Mouse (Mus musculus) ovary, postnatal 14 days (tissue): Measurements from ENCODE around the gene Il16.

Experiments
- DNase-seq: peaks from one replicate; pipeline ENCODE4 v3.0.0; 2022; ENCODE audit warnings: low spot score

The Il16 gene

DNA sequence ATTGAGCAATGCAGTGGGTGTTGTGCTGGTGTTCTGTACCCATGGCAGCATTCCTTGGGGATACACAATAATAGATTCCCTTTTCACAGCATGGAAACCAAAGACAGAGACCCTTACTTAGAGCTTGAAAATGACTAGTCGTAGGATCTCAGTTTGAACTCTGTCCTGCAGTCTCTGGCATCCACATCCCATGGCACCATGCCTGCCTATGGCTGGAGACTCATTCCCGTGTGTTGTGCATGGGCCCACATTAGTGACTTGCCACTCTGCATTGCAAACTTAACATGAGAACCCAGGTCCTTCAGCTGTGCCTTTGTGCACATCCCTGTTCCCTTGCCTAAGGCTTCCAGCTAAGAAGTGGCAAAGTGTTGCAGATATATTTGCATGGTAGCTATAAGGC lies 100.8 kb downstream of the Il16 start:
- DNase-seq: no peak

DNA sequence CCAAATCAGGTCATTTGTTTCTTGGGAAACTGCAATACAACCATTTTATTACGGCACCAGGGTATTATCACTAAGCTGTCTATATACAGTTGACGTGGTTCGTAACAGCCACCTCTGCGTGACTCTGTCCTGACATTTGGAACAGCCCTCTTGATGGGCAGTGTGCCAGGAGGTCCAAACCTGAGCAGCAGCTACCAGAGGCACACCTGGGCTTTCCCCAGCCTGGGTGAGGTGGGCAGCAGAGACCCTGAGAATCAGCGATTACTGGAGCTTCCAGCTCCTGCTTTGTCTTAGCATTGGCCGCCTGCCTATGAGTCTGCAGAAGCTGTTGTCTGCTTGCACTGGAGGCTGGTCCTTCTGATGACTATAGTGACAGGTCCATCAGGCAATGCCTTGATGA lies 101.9 kb downstream of the Il16 start:
- DNase-seq: no peak

DNA sequence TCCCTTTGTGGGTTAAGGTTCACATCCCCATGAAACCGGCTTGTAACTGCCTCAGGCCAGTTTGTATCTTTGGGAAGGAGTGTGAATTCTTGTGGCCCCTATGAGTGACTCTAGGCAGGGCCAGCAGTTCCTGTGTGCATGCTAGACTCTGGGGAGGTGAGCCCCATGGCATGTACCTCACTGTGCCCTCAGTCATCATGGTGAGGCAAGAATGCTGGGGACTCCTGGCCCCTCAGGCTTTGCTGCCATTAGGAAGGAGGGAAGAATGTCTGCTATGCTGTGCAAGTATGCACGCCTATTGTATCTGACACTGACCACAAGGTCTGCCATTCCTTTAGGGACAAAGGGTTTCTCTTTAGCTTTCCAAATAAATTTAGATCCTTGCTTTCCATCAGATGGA lies 104.4 kb downstream of the Il16 start:
- DNase-seq: no peak

DNA sequence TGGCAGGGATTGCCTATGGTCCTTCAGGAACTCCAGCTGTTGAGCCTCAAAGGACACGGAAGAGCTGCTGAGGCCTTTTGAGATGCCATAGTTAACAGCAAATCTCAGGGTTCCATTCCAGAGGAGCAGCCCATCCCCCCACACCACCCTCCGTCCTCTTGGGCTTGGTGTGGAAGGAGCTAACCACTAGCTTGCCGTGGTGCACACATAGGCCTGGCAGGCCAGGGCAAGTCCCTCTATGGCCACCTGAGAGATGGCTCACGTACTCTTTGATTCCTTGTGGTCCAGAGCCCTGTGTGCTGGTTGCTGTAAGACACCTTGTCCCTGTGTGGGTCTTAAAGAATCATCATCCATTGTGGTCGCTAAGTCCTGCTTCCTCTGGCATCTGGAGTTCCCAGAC lies 104.9 kb downstream of the Il16 start:
- DNase-seq: no peak

DNA sequence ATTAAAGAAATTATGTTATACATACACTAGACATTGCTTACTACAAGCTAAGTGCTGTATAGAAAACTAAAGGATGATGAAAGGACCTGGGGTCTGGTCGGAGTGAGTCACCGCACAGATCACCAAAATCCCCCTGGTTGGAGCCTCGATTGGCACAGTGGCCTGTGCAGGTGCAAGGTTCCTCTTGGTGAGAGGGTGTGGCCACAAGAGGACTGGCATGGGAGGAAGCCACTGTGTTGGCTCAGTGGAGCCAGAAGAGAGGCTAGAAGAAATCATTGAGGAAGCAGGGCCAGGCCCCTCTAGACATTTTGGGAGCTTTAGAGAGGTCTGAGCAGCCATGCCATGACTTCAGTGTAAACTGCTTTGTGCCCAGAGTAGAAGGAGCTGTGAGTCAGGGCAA lies 106.4 kb downstream of the Il16 start:
- no peak for DNase-seq

DNA sequence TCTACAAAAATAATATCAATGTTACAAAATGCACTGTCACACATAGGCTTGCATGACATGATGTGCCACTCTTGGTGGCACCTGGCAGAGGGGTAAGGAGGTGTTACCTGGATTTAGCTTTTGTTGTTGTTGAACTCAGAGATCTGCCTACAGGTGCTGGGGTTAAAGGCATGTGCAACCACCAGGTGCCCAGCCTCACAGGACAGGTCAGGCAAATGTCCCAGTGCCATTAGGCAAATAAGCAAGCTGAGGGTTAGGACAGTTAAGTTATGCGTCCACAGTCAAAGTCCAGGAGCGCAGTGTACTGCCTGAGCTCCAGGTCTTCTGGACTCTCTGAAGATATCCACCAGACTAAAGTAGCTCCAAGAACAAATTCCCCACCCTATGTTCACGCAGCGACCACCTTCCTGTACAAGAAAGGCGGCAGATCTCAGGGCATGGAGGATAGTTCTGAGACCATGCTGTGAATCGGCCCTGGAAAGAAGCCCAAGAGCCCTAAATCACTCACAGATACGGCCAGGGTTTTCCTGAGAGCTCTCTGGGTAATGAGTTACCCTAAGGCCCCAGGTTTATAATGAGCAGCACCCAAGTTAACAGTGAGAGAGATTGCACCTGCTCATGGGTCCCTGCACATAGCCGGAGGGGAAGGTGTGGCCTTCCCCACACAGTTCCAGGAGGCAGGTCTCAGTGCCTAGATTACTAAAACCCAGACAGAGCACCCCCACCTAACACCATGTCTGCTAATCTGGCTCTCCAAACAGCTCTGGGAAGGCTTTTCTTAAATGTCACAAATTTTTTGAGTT lies 107.5 kb downstream of the Il16 start:
- DNase-seq: no peak

DNA sequence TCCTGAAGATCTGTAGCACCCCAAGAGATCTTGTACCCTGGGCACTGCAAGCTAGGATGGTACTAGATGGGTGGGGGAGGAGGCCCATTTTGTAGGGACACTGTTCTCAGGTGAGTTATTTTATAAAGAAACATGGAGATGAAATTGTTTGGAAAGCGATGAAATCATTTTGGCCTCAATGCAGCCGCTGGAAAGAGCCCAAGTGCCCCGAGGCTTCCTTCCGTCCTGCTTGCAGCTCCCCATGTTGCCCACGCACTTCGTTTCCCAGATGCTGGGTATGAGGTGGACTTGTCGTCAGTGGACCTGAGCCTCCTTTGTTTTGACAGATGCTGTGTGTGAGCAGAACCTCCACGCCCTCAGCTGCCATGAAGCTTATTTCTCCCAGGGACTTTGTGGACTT lies 109.1 kb downstream of the Il16 start:
- DNase-seq: no peak

DNA sequence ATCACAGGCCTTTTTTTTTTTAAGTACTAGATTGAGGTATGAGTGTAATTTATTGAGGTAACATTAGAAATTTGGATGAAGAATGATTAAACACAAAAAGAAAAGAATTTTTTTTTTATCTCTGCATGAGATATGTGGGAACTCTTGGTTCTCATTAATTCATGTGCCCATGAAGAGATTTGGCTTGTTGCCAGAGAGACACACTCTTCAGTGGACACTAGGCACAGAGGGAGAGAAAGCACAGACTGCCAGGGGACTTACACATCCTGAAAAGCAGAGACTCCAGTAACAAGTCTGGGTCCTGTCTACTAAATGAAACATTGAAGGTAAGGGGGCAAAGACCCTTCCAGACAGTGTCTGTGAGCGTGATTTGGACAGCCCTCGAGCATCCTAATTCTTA lies 109.8 kb downstream of the Il16 start:
- no peak for DNase-seq

DNA sequence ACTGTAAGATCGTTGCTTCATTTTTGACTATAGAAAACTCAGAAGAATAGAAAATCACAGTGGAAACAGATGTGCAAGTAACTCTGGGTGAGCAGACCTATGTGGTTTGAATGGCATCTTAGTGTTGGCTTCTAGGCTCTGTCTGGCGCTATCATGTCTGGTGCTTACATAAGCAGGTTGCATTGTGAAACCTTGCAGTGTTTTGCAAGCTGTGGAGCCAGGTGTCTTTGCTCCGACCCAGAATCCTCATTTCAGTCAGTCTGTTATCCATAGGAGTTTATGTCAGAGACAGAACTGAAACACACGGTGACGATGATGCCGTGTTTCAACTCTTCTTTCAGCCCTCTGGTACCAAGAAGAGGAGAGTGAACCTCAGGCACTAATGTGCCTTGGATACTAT lies 111.7 kb downstream of the Il16 start:
- no peak for DNase-seq

DNA sequence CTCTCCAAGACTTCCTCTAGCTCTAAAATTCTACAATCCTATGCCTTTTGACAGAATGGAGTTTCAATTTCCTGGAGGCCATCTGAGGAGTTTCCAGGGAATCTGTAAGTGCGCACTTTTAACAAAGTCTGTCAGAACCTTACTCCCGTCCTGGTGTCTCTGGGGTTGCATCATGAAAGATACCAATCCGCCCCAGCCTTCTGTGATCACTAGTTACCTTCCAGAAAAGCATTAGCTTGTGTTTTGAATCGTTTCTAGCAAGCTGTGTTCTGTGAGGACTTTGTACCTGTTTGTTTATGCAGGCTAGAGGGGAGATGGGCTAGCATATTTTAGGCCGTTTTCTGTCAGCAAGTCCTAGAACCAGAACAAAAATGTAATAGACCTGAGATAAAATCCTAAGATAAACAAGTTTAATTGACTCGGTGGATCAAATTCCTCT lies 112.8 kb downstream of the Il16 start:
- no peak for DNase-seq

DNA sequence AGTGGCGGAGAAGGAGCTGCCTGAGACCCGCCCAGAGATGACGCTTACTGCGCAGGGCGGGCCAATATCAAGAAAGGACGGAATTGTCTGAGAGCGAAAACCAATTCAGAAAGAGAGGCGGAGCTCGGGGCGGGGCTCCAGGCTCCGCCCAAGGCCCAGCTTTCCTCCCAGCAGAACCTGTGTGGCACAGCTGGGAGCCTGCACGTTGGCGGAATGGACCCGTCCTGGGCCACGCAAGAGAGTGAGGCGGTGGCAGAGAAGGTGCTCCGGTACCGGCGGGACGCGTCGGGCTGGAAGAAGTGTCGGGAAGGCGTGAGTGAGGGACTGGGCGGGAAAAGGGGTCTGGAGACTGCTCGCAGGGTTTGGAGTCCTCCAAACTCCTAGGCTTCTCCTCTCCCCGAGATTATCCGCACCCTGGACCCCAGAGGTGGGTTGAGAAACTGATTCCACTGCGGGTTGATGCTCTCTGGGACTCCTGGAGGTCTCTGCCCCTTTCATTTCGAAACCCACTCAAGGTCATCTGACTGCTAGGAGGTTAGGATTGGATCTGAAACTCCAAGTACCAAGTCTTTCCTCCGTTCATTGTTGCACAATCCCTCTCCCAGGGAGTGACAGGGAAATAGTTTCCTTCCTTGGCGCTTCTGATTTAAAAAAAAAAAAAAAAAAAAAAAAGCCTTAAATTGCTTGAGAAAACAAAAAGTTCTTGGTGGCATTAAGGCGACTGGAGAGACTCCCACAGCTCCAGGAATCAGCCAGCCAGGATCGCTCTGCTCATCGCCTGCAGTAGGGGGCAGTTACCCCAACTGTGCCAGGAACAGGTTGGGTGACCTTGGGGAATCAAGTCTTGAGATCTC lies 113.5 kb downstream of the Il16 start, which contains the start of gene Stard5:
Stard5 (plus strand) TSS at position 132 of the 854 bp plus-strand sequence.
- peak; percentile 84 for DNase-seq

DNA sequence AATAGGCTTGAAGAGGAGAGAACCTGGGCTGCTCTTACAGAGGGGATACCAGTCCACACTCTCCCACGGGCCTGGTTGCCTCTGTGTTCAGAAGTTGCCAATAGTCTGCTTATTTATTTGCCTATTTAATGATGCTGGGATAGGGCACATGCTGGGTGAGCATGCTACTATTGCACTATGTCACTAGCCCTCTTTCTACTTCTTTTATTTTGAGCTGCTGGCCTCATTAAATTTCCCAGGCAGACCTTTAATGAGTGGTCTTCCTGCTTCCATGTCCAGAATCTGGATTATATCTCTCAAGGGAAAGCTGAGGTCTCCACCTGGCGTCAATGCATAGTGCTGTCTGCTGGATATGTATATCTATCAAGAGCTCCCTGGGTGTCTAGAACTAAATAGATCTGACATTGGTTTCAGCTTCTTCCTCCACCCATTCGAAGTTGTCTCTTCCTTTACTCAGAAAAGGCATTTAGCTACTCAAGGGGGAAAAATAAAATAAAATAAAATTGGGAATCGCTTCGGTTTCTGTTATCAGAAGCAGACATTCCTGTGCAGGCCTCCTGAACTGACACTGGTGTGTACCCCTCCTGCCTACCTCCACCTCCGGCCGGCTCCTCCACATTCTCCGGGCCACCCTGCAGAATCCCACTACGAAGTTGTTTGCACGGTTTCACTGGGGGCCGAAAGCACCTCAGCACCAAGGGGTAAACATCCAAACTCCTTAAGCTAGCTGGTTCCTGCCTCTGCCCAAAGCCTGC lies 114.3 kb downstream of the Il16 start:
- DNase-seq: no peak

DNA sequence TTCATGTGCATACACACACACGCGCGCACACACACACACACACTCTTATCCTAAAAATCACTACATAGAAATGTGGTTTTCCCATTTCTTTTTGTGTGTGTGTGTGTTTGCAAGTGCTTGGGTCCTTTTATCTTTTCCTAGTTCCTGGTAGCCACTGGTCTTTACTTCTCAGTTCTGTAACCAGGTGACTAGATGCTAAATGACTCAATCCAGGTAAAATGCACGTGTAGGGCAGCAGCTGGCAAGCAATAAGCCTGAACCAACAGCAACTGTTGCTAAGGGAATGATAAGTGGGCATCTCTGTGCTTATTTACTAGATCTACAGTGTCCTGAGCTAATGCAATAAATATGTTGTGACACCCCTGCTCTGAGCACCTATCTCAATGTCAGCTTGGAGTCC lies 118.2 kb downstream of the Il16 start:
- DNase-seq: no peak

DNA sequence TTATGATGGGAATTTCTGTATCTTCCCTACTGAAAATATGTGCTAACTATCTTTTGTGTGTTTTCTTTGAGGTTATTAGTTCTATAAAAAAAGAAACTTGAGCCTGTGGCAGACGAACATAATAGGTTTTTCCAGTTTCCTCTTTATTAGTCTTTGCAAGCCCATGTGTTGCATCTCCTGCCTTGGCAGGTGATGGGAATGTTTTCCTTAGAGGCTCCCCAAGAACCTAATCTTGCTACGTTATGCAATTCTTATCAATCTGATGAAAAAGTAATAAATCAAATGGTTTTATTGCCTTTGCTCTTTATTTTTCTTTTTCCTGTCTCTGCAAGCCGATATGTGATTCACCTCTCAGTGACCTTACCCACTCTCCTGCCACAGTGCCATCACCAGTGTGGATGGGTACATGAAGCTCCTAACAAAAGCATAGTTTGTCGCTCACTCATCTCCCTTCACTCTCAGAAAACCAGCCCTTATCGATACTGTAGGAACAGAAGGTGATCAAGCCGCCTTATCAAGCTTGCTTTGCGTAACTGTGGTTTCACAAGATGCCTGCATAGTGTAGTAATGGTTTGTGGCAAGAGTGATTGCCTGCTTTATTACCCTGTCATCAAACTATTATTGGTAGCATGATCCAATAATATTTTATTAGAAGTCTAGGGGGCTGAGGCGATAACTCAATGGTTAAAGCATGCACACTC lies 118.8 kb downstream of the Il16 start:
- DNase-seq: no peak

DNA sequence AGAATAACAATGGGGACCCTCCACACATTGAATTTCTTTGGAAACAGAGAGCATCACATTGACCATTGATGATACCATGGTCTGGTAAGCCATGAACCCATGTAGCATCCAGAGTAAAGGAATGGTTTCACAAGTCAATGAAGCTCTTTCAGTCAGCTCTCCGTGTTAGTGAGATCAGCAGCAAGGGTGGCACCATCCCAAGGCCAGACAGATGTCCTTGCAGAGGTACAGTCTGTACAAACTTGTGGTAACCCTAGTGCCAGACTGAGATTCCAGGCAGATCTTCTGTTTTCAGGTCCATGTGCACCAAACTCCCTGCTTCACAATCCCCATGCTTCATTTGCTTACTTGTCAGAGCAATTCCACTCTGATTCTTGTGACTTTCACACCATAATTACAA lies 121.5 kb downstream of the Il16 start:
- no peak for DNase-seq

DNA sequence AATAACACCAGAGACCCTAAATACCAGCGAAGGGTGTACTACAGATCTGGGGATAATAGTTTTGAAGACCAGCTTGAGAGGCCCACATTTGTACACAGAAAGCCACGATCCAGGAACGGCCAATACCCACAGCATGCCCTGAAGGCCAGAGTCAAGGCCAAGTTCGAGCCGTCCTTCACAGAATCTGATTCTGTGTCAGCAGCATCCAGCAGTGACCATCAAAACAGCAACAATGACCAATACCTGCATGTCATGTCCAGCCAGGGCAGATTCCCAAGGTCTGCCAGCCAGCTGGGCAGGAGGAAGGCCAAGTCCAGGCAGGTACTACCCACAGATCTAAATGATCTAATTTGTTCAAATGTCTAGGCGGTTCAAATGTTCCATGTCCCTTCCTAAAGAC lies 122.9 kb downstream of the Il16 start:
- DNase-seq: no peak

DNA sequence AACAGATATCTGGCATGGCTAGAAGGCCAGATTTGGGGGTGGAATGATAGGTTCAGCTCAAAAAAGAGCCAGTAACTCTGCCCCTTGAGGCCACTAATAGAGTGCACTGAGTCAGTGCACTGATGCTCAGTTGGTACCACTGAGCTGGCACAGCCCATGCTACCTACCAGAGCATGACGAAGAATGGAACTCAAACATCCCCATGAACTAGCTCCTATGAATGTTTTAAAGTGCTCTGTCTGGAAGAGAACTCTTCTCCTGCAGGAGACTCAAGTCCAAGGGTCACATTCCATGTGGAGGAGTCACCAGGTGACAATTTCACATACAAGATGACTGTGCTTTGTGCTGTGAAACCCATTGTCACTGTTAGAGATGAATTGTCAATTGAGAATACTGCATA lies 126.8 kb downstream of the Il16 start:
- no peak for DNase-seq

DNA sequence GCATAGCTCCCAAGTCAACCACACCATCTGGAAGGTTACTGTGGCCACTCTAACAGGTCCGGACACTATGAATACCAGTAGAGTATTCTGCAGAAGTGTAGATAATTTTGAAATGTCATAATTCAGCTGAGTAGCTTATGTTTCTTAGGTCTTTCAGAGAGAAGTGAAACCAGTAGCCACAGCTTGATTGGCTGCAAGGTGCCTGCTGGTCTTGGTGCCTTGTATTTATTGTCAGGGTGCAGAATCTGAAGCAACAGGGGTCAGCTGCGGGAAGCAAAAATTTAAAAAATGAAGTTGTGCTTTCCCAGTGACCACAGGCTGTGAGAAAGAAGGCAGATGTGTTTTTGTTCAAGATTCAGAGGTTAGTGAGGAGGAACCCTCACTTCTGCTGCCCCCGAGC lies 129.3 kb downstream of the Il16 start:
- DNase-seq: no peak

DNA sequence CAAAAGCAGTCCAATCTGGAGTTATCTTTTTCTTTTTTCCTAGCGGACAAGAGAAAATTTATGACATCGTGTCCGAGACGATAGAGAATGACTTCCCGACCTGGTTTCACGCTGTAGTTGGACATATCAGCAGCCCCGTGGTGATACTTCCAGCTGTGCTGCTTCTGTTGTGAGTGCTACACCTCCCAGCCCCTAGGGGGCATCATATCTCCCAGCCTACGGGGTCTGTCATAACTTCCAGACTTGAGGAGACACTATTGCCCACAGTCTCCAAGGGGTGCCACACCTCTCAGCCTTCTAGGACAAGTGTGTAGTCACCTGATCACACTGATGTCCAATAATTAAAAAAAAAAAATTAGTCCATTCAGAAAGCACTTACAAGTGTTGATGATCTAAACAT lies 129.7 kb downstream of the Il16 start:
- no peak for DNase-seq

DNA sequence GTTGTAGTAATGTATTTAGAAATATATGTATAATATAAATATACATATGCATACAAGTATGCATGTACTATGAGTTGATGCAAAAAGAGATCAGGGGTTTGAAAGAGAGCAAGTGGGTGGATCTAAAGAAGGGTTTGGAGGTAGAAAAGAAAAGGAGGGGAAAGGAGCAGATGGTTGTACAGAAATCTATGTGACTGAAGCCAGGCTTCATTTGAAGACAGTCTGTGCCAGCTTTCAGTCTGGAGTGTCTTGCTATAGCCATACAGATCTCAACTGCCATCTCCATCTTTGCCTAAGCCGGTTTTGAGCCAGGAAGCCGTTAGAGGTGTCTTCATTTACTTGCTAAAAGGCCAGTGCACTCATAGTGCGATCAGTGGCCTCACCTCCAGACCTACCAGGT lies 130.3 kb downstream of the Il16 start:
- no peak for DNase-seq

DNA sequence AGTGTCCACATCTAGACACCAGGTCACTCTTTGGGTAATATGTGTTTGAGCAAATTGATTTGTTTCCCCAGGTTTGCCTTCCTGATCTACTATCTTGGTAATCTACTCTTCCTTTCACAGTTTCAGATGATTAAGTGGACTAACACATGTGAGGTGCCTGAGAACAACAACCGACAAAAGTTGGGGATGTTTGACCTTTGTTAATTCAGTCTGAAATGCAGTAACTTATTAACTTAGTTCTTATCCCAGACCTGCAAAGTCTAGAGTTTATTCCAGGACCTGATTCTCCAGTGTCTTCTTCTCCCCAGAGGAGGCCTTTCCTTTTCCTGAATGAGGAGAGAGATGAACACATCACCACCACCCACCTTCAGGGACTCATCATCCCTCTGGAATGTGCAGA lies 133.6 kb downstream of the Il16 start:
- DNase-seq: no peak

DNA sequence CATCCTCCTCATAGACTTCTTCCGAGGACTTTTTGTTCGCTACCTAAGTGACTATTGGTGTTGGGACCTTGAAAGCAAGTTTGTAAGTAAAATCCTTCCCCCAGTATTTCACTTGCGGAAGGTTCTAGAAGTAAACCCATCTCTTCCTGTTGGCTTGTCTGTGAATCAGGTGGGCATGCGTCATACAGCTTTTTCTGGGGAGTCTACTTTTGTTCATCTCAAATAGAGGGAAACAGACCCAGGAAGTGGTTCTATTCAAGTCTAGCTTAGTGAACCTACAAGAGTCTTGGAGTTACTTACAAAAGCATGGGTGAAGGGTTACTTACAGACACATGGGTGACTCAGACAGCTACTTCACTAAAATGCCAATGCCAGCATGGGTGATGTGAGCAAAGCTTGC lies 135.6 kb downstream of the Il16 start:
- DNase-seq: no peak
